Mouse (Mus musculus) neural tube, embryonic 14.5 days (tissue): ENCODE data around the gene Fkbp9. TPM values are rescaled to one million over a fixed set of nuclear protein-coding genes. Genes with fewer than 3 reads are reported as not detected.

Experiments used
- ATAC-seq: fragments of 200-750 bp; cut with Nextera tagmentation; 2 replicates; pipeline ENCODE4 v1.8.0; 2017; ENCODE audit warnings: low read depth, mild to moderate bottlenecking, moderate TSS enrichment, moderate library complexity
- H3K27ac ChIP-seq: fragments of 300-500 bp; sonication (generic); 2 replicates; pipeline ENCODE4 v1.5.1; 2014; ENCODE audit warnings: low read depth, mild to moderate bottlenecking, control low read depth, low read length, moderate library complexity, mixed read lengths
- H3K27me3 ChIP-seq: fragments of 300-500 bp; sonication (generic); 2 replicates; pipeline ENCODE4 v1.6.1; 2014; ENCODE audit warnings: low read length; ENCODE audit not compliant: control insufficient read depth, insufficient read depth
- H3K36me3 ChIP-seq: fragments of 300-500 bp; sonication (generic); 2 replicates; pipeline ENCODE4 v1.6.1; 2014; ENCODE audit warnings: low read length, mixed read lengths; ENCODE audit not compliant: control insufficient read depth, insufficient read depth
- H3K4me1 ChIP-seq: fragments of 300-500 bp; sonication (generic); 2 replicates; pipeline ENCODE4 v1.6.1; 2014; ENCODE audit warnings: low read length; ENCODE audit not compliant: control insufficient read depth, insufficient read depth
- H3K4me2 ChIP-seq: fragments of 300-500 bp; sonication (generic); 2 replicates; pipeline ENCODE4 v1.6.1; 2014; ENCODE audit warnings: mild to moderate bottlenecking, low read depth, low read length, control low read depth
- H3K4me3 ChIP-seq: fragments of 300-500 bp; sonication (generic); 2 replicates; pipeline ENCODE4 v1.5.1; 2014; ENCODE audit warnings: low read depth, low read length, control low read depth, mixed read lengths
- H3K9ac ChIP-seq: fragments of 300-500 bp; sonication (generic); replicated peaks from 2 replicates; pipeline ENCODE4 v1.6.1; 2014; ENCODE audit warnings: low read depth, mild to moderate bottlenecking, control low read depth, low read length, mixed read lengths
- H3K9me3 ChIP-seq: fragments of 300-500 bp; sonication (generic); 2 replicates; pipeline ENCODE4 v1.6.1; 2016; ENCODE audit warnings: low read length; ENCODE audit not compliant: control insufficient read depth
- whole genome bisulfite sequencing: fragments of 180-500 bp; shearing (Covaris S2); extraction: QIAGEN DNeasy Blood & Tissue Kit; methylation state at CpG from one replicate; pipeline ENCODE4 v1.1.7; 2014; 5-methylcytosine and 5-hydroxymethylcytosine counted together
- polyA plus RNA-seq: library from polyadenylated mRNA; unstranded; fragments of >200 nt; fragmentation: Nextera tagmentation; extraction: Ambion mirVana; gene quantifications from 2 replicates; pipeline ENCODE4 v1.2.1, GENCODE M21; 2014

Fkbp9 gene
- polyA plus RNA-seq, 1 experiment from 2014 or later = 20.2 TPM

DNA sequence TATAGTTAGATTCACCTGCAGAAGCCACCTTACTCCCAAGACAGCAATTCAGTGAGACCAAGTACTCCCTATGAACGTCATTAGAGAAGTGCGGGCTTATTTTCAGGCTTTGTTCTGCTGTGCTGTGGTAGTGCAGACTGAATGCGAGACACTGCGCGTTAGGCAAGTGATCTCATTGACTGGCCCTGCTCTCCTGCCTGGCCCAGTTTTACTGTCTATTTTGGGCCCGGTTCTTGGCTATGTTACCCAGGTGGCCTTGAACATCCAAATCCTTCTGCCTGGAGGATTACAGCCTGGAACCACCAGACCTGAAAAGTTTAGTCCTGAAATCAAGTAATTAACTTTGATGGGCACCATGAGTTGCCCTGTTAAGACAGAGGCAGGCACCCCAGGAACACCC lies 56.7 kb downstream of the Fkbp9 start:
- 91% methylated on average over 6 of the region's 6 CpGs for WGBS
- Histone ChIP-seq H3K4me3 (no peak overlapping the region), H3K9ac (no peak overlapping the region), H3K27me3 (no peaks in the 10 kb centered on the region), H3K27ac (no peak overlapping the region), H3K4me1 (no peaks in the 10 kb centered on the region), H3K9me3 (no peaks in the 10 kb centered on the region), H3K4me2 (no peak overlapping the region), H3K36me3 (peaks cover 32% of the 10 kb centered on the region)
- no peak for ATAC-seq

- Histone ChIP-seq H3K9me3 (no peaks in the 10 kb centered on the region), H3K4me2 (no peak overlapping the region), H3K4me1 (no peaks in the 10 kb centered on the region), H3K36me3 (peaks cover 32% of the 10 kb centered on the region), H3K9ac (no peak overlapping the region), H3K27me3 (no peaks in the 10 kb centered on the region), H3K4me3 (no peak overlapping the region), H3K27ac (no peak overlapping the region)
- 92% methylated on average over 2 of the region's 2 CpGs for WGBS
- no peak for ATAC-seq
These were observed 58.9 kb downstream of the Fkbp9 start for GRCm38 (mm10) chr6:56890762-56891161.

DNA sequence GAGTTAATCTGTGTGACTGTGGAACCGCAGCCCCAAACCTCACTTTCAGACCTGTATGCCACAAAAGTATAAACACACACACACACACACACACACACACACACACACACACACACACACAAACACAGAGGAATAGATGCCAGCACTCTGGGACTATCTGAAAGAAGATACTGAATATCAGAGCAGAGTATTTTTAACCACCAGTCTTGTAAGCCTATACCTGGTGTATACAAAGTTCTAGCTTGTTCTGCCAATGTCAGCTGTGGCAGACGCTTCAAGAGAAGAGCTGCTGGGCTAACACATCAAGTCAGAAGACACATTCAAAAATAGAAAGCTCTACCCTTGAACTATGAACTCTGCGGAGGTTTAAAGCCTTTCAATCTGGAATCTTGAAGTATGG lies 67.7 kb downstream of the Fkbp9 start:
- Histone ChIP-seq H3K4me2 (no peak overlapping the region), H3K27ac (no peak overlapping the region), H3K36me3 (no peaks in the 10 kb centered on the region), H3K4me1 (peaks cover 14% of the 10 kb centered on the region), H3K9me3 (no peaks in the 10 kb centered on the region), H3K27me3 (no peaks in the 10 kb centered on the region), H3K4me3 (no peak overlapping the region), H3K9ac (no peak overlapping the region)
- no peak for ATAC-seq
- WGBS = 88% methylated on average over 3 of the region's 3 CpGs

- 68% methylated on average over 3 of the region's 3 CpGs for WGBS
- H3K9me3 ChIP-seq = no peaks in the 10 kb centered on the region
- H3K27me3 ChIP-seq = no peaks in the 10 kb centered on the region
- H3K4me3 ChIP-seq = no peak overlapping the region
- H3K27ac ChIP-seq = no peak overlapping the region
- H3K36me3 ChIP-seq = no peaks in the 10 kb centered on the region
- no peak for ATAC-seq
- peaks cover 18% of the 10 kb centered on the region for H3K4me1 ChIP-seq
- no peak overlapping the region for H3K9ac ChIP-seq
- no peak overlapping the region for H3K4me2 ChIP-seq
These were observed 69.5 kb downstream of the Fkbp9 start for GRCm38 (mm10) chr6:56901336-56901735.

DNA sequence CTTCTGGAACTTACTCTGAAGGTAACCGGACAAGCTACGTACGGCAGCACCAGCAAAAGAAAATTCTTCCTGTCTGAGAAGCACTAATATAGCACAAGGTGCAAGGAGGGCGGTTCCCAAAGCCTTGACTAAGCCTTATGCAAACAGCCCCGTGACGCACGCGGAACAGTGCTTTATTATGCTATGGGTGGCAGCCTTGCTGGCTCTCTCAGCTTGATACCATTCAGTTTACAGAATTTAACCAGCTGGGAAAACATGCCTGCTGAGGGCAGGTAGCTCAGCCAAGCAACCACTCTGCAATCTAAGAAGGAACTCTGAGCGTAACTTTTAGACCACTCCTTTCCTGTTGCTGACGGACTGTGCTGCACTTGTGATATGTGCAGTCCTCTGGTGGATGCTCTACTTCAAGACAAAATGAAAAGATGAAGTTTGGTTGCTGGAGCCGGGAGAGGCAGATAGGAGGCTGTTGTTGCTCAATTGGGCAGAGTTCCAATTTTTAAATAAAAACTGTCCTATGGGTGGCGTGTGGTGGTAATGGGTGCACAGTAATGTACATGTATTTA lies 70.0 kb downstream of the Fkbp9 start:
- Histone ChIP-seq H3K9me3 (no peaks in the 10 kb centered on the region), H3K27me3 (no peaks in the 10 kb centered on the region), H3K27ac (no peak overlapping the region), H3K9ac (no peak overlapping the region), H3K4me3 (no peak overlapping the region), H3K4me2 (no peak overlapping the region), H3K4me1 (peaks cover 18% of the 10 kb centered on the region), H3K36me3 (no peaks in the 10 kb centered on the region)
- 38% methylated on average over 12 of the region's 12 CpGs for WGBS
- no peak; the same call in 1 of the 2 replicates for ATAC-seq

- no peaks in the 10 kb centered on the region for H3K36me3 ChIP-seq
- no peaks in the 10 kb centered on the region for H3K9me3 ChIP-seq
- no peaks in the 10 kb centered on the region for H3K27me3 ChIP-seq
- no peak overlapping the region for H3K27ac ChIP-seq
- WGBS = 87% methylated on average over 7 of the region's 7 CpGs
- no peak for ATAC-seq
- H3K4me1 ChIP-seq = peaks cover 18% of the 10 kb centered on the region
- no peak overlapping the region for H3K4me2 ChIP-seq
- H3K4me3 ChIP-seq = no peak overlapping the region
- no peak overlapping the region for H3K9ac ChIP-seq
These were observed 71.0 kb downstream of the Fkbp9 start for GRCm38 (mm10) chr6:56902606-56903520.

DNA sequence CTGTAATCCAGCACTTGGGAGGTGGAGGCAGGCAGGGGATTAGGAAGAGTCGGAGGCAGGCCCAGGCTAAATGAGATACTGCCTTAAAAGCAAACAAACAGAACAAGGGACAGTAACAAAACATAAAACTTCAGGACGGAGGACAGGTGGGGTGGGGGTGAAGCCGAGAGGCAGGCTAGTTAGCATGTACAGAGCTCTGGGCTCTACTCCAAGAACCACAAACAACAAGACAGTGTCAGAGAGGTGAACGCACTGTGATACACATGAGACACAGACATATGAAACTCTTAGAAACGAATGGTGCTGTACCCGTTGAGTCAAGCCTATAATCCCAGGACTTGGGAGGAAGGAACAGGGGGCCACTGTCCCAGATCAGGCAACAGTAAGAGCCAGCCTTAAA lies 72.0 kb downstream of the Fkbp9 start:
- Histone ChIP-seq H3K9me3 (no peaks in the 10 kb centered on the region), H3K27me3 (no peaks in the 10 kb centered on the region), H3K4me2 (no peak overlapping the region), H3K9ac (no peak overlapping the region), H3K4me1 (peaks cover 18% of the 10 kb centered on the region), H3K36me3 (no peaks in the 10 kb centered on the region), H3K4me3 (no peak overlapping the region), H3K27ac (no peak overlapping the region)
- peak; percentile 50; the same call in 1 of the 2 replicates for ATAC-seq
- WGBS = 49% methylated on average over 6 of the region's 6 CpGs

GRCm38 (mm10) chr6:56904330-56904729 lies 72.5 kb downstream of the Fkbp9 start:
- ATAC-seq = no peak
- H3K27ac ChIP-seq = no peak overlapping the region
- WGBS = 65% methylated on average over 1 of the region's 1 CpGs

DNA sequence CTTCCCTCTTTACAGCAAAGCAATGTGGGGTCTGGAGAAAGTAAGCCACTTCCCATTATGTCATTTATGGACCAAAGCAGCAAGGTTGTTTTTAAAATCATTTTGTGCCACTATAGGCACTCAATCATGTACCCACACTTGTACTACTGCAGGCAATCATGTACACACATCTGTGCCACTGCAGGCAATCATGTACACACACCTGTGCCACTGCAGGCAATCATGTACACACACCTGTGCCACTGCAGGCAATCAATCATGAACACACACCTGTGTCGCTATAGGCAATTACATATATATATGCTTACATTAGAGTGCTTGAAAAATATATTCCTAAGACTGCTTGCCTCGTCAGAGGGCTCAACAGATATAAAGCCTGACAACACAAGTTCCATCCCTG lies 73.1 kb downstream of the Fkbp9 start:
- ATAC-seq = no peak
- 83% methylated on average over 2 of the region's 2 CpGs for whole genome bisulfite sequencing
- Histone ChIP-seq H3K36me3 (no peaks in the 10 kb centered on the region), H3K9me3 (no peaks in the 10 kb centered on the region), H3K4me2 (no peak overlapping the region), H3K4me1 (peaks cover 18% of the 10 kb centered on the region), H3K27ac (no peak overlapping the region), H3K4me3 (no peak overlapping the region), H3K9ac (no peak overlapping the region), H3K27me3 (no peaks in the 10 kb centered on the region)

More at GRCm38 (mm10) chr6:56904330-56904729, 72.5 kb downstream of the Fkbp9 start:
- H3K9me3 ChIP-seq = no peaks in the 10 kb centered on the region
- no peak overlapping the region for H3K9ac ChIP-seq
- H3K4me1 ChIP-seq = peaks cover 18% of the 10 kb centered on the region
- no peak overlapping the region for H3K4me2 ChIP-seq
- no peaks in the 10 kb centered on the region for H3K27me3 ChIP-seq
- no peak overlapping the region for H3K4me3 ChIP-seq
- no peaks in the 10 kb centered on the region for H3K36me3 ChIP-seq
